Mouse (Mus musculus) hindbrain, embryonic 12.5 days (tissue): ENCODE results near the gene Rbm34. TPM values are rescaled to one million over a fixed set of nuclear protein-coding genes. Genes with fewer than 3 reads are reported as not detected.
A peak's percentile ranks its signal among the peaks of the same experiment; 100 is the strongest.

Source experiments
- ATAC-seq: fragments of 200-750 bp; cut with Nextera tagmentation; 2 replicates; pipeline ENCODE4 v1.8.0; 2017; ENCODE audit warnings: moderate TSS enrichment; ENCODE audit not compliant: low FRiP score
- H3K27ac ChIP-seq: fragments of 300-500 bp; sonication (generic); 2 replicates; pipeline ENCODE4 v1.5.1; 2016; ENCODE audit warnings: mild to moderate bottlenecking
- H3K27me3 ChIP-seq: fragments of 300-500 bp; sonication (generic); 2 replicates; pipeline ENCODE4 v1.6.1; 2016; ENCODE audit warnings: mild to moderate bottlenecking
- H3K36me3 ChIP-seq: fragments of 300-500 bp; sonication (generic); 2 replicates; pipeline ENCODE4 v1.6.1; 2016; ENCODE audit warnings: mild to moderate bottlenecking
- H3K4me1 ChIP-seq: fragments of 300-500 bp; sonication (generic); 2 replicates; pipeline ENCODE4 v1.6.1; 2016
- H3K4me2 ChIP-seq: fragments of 300-500 bp; sonication (generic); replicated peaks from 2 replicates; pipeline ENCODE4 v1.6.1; 2016; ENCODE audit warnings: mild to moderate bottlenecking
- H3K4me3 ChIP-seq: fragments of 300-500 bp; sonication (generic); 2 replicates; pipeline ENCODE4 v1.5.1; 2016; ENCODE audit warnings: mild to moderate bottlenecking
- H3K9ac ChIP-seq: fragments of 300-500 bp; sonication (generic); 2 replicates; pipeline ENCODE4 v1.6.1; 2016; ENCODE audit warnings: mild to moderate bottlenecking, moderate library complexity
- H3K9me3 ChIP-seq: fragments of 300-500 bp; sonication (generic); replicated peaks from 2 replicates; pipeline ENCODE4 v1.6.1; 2016; ENCODE audit warnings: mild to moderate bottlenecking
- whole genome bisulfite sequencing: fragments of 180-500 bp; shearing (Covaris S2); methylation state at CpG from one replicate; pipeline ENCODE4 v1.1.7; 2016; 5-methylcytosine and 5-hydroxymethylcytosine counted together
- polyA plus RNA-seq: library from polyadenylated mRNA; unstranded; fragments of >200 nt; fragmentation: Nextera tagmentation; extraction: Ambion mirVana; gene quantifications from 2 replicates; pipeline ENCODE4 v1.2.1, GENCODE M21; 2016

Gene Rbm34
- polyA plus RNA-seq, 1 experiment from 2014 or later, result 31.4 TPM

GRCm38 (mm10) chr8:126946444-126946843 lies 24.4 kb downstream of the Rbm34 start:
- Histone ChIP-seq H3K27ac (no peak overlapping the region), H3K4me2 (peak overlapping the region; percentile 84; the same call in 1 of the 2 replicates)
- 77% methylated on average over 7 of the region's 7 CpGs for WGBS

DNA sequence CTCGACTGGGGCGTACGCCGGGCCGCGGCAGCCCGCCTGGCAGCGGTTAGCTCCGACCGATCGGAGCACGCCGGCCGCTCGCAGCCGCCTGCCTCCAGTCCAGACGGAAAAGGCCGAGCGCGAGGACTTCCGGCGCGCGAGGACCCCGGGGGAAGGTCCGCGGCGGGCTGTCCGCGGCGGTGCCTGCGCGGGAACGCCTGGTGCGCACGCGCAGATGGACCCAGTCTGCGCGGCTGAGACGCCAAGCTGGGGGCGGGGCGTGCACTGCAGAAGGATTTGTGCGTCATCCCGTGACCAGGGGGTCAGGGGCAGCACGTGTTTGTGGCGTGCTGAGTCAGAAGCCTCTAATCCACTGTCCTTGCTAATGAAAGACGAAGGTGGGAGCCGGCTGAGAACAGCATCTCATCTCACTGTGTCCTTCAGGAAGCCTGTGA lies 25.1 kb downstream of the Rbm34 start, which contains the start of gene Tomm20:
Gene Tomm20, minus strand, starts transcription at position 115 of the 434 bp plus-strand sequence.
- Histone ChIP-seq H3K36me3 (peaks cover 23% of the 10 kb centered on the region), H3K9ac (peak within 1 kb of the TSS; percentile 94), H3K27me3 (no peaks in the 10 kb centered on the region), H3K4me1 (peaks cover 19% of the 10 kb centered on the region), H3K27ac (peak within 1 kb of the TSS; percentile 82), H3K4me2 (peak within 1 kb of the TSS; percentile 84), H3K4me3 (peak within 1 kb of the TSS; percentile 89), H3K9me3 (no peaks in the 10 kb centered on the region)
- peak; percentile 94 for ATAC-seq
- WGBS, result under 1% methylated on average over 48 of the region's 48 CpGs

More at GRCm38 (mm10) chr8:126946444-126946843, 24.4 kb downstream of the Rbm34 start:
- Histone ChIP-seq H3K9ac (no peak overlapping the region), H3K36me3 (peaks cover 29% of the 10 kb centered on the region), H3K27me3 (no peaks in the 10 kb centered on the region), H3K9me3 (no peaks in the 10 kb centered on the region), H3K4me3 (no peak overlapping the region), H3K4me1 (peaks cover 19% of the 10 kb centered on the region)
- ATAC-seq, result no peak

DNA sequence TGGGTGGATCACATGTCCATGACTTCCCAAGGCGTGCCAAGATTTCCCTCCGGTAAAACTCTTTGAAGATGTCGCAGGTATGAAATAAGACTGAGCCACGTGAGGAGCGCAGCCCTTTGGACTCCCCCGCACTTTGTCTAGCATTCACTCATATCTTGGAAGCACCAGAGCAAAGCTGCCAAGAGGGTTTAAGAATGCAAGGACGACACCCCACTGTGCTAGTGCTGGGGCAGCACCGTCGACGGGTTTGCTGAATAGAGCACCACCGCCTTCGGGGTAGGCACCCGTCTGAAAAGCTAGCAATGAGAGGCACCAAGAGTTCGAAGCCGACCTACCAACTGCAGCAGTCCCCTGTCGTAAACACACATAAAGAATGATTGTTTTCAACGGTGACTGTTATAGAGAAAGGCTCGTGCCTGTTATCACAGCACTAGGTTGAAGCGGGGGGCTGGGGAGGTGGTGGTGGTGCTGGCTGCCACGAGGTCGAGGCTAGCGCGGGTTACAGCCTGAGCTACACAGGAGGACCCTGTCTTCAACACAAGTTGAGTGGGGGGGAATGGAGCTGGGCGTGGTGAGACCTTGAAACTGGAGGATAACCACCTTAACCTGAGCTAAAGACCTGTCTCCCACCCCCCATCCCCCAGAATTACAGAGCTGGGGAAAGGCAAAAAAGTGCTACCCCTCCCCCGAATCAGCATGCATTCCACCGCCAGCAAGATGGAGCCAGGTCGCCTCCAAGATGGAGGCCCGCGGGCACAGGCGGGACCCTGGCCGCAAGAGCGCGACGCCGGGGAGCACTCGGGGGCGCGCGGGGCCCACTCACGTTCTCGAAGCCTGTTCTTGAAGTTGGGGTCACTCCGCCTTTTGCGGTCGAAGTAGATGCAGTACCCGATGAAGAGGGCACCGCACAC lies 25.8 kb downstream of the Rbm34 start:
- 1% methylated on average over 46 of the region's 46 CpGs for WGBS
- H3K4me3 ChIP-seq, result peak overlapping the region; percentile 89
- H3K27ac ChIP-seq, result peak overlapping the region; percentile 82
- peak; percentile 76 for ATAC-seq
- no peaks in the 10 kb centered on the region for H3K27me3 ChIP-seq
- H3K4me1 ChIP-seq, result peaks cover 19% of the 10 kb centered on the region
- H3K4me2 ChIP-seq, result peak overlapping the region; percentile 84
- no peaks in the 10 kb centered on the region for H3K9me3 ChIP-seq
- peaks cover 16% of the 10 kb centered on the region; the same call in 1 of the 2 replicates for H3K36me3 ChIP-seq
- H3K9ac ChIP-seq, result peak overlapping the region; percentile 94

DNA sequence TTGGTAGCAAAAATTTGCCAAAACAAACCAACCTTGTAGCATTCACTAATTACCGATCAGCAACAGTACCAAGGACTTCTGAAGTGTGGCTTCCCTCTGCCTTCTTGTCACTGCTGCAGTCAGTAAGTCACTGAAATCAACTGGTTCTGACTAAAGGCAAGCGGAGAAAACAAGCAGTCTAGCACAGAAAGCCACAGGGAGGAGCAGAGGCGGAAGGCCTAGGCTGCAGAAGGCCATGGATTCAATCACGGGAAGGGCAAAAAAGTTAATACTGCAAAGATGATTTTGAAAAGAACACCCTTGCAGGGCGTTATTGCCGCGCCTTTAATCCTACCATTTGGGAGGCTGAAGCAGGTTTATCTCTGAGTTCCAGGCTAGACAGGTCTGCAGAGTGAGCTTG lies 27.3 kb downstream of the Rbm34 start:
- 92% methylated on average over 7 of the region's 7 CpGs for WGBS
- H3K27me3 ChIP-seq, result no peaks in the 10 kb centered on the region
- H3K27ac ChIP-seq, result no peak overlapping the region
- no peak for ATAC-seq
- no peak overlapping the region for H3K9ac ChIP-seq
- H3K4me2 ChIP-seq, result no peak overlapping the region; the same call in 1 of the 2 replicates
- H3K36me3 ChIP-seq, result peaks cover 15% of the 10 kb centered on the region
- H3K9me3 ChIP-seq, result no peaks in the 10 kb centered on the region
- peaks cover 19% of the 10 kb centered on the region for H3K4me1 ChIP-seq
- peak overlapping the region; percentile 89; the same call in 1 of the 2 replicates for H3K4me3 ChIP-seq

DNA sequence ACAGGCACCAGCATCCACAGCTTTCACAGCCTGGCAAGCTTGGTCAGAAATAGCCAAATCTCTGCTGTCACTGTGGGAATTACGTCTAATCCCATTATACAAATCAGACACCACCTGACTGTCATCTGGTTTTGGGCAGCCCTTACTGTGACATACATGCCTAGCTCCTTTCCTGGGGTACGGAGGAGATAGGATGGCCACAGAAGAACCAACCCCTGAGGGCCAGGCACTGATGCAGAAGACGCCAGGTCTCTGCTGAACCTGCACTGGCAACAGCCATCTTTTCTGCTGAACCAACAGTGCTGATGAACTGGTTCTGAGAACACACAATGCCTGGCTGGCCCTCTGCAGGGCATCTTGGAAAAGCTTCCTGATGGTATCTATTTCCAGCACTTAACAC lies 33.5 kb downstream of the Rbm34 start:
- 91% methylated on average over 3 of the region's 3 CpGs for WGBS
- H3K36me3 ChIP-seq, result peaks cover 53% of the 10 kb centered on the region

DNA sequence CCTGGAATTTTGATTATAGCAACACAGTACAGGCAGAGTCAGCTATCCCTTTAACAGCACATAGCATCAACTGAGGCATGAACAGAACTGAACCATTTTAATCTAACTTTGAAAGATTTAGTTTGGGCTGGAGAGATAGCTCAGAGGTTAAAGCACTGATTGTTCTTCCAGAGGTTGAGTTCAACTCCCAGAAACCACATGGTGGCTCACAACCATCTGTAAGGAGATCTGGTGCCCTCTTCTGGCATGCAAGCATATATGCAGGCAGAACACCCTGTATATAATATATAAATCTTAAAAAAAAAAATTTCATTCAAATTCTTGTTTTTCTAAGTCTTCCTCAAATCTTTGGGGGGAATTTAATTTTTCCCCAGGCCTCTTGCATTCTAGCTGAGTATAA lies 34.9 kb downstream of the Rbm34 start:
- H3K9ac ChIP-seq, result no peak overlapping the region
- no peak for ATAC-seq
- H3K4me2 ChIP-seq, result no peak overlapping the region
- H3K4me3 ChIP-seq, result no peak overlapping the region
- H3K27ac ChIP-seq, result no peak overlapping the region
- no peaks in the 10 kb centered on the region for H3K4me1 ChIP-seq
- no peaks in the 10 kb centered on the region for H3K27me3 ChIP-seq
- peaks cover 56% of the 10 kb centered on the region for H3K36me3 ChIP-seq
- H3K9me3 ChIP-seq, result no peaks in the 10 kb centered on the region

More for the DNA sequence above, 33.5 kb downstream of the Rbm34 start:
- no peak overlapping the region for H3K9ac ChIP-seq
- H3K27me3 ChIP-seq, result no peaks in the 10 kb centered on the region
- H3K4me2 ChIP-seq, result no peak overlapping the region
- no peaks in the 10 kb centered on the region for H3K4me1 ChIP-seq
- no peak overlapping the region for H3K27ac ChIP-seq
- no peak overlapping the region for H3K4me3 ChIP-seq
- no peak for ATAC-seq
- H3K9me3 ChIP-seq, result no peaks in the 10 kb centered on the region

GRCm38 (mm10) chr8:126935387-126935786 lies 35.5 kb downstream of the Rbm34 start:
- ATAC-seq, result no peak
- no peaks in the 10 kb centered on the region for H3K27me3 ChIP-seq
- no peak overlapping the region for H3K27ac ChIP-seq
- H3K4me1 ChIP-seq, result no peaks in the 10 kb centered on the region
- no peaks in the 10 kb centered on the region for H3K9me3 ChIP-seq
- H3K36me3 ChIP-seq, result peaks cover 59% of the 10 kb centered on the region
- H3K4me3 ChIP-seq, result no peak overlapping the region
- H3K9ac ChIP-seq, result no peak overlapping the region
- WGBS, result 97% methylated on average over 2 of the region's 2 CpGs
- no peak overlapping the region for H3K4me2 ChIP-seq

- Histone ChIP-seq H3K4me3 (no peak overlapping the region), H3K36me3 (peaks cover 49% of the 10 kb centered on the region), H3K9ac (no peak overlapping the region), H3K27ac (no peak overlapping the region), H3K4me1 (no peaks in the 10 kb centered on the region), H3K9me3 (no peaks in the 10 kb centered on the region), H3K27me3 (no peaks in the 10 kb centered on the region), H3K4me2 (no peak overlapping the region)
- 90% methylated on average over 1 of the region's 1 CpGs for WGBS
- ATAC-seq, result no peak
Measured at GRCm38 (mm10) chr8:126932656-126933055, 38.2 kb downstream of the Rbm34 start.

DNA sequence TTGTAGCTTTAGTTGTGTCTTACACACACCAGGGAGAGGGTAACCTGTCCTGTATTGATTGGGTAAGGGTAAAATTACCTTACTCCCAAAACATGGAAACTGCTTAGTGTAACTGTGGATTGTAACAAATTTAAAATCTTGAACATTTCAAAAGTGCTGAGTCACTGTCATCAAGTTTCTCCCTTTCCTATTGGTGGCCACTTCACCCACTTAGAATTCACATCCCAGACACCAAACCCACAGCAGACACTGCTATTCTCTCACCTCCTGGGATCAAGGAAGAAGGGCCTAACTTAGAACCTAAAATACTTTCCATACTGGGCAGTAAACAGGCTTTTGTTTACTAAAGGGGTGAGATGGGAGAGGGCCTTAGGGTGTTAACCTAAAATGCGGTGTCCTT lies 38.6 kb downstream of the Rbm34 start:
- 100% methylated on average over 1 of the region's 1 CpGs for WGBS
- Histone ChIP-seq H3K27ac (no peak overlapping the region), H3K9ac (no peak overlapping the region), H3K9me3 (no peaks in the 10 kb centered on the region), H3K4me1 (no peaks in the 10 kb centered on the region), H3K4me2 (no peak overlapping the region), H3K36me3 (peaks cover 45% of the 10 kb centered on the region), H3K4me3 (no peak overlapping the region), H3K27me3 (no peaks in the 10 kb centered on the region)
- no peak for ATAC-seq

- Histone ChIP-seq H3K4me1 (no peaks in the 10 kb centered on the region), H3K4me2 (no peak overlapping the region), H3K27me3 (no peaks in the 10 kb centered on the region), H3K4me3 (no peak overlapping the region), H3K9me3 (no peaks in the 10 kb centered on the region), H3K27ac (no peak overlapping the region), H3K36me3 (peaks cover 40% of the 10 kb centered on the region), H3K9ac (no peak overlapping the region)
- 56% methylated on average over 2 of the region's 2 CpGs for WGBS
- no peak for ATAC-seq
Measured at GRCm38 (mm10) chr8:126931720-126932119, 39.2 kb downstream of the Rbm34 start.

- Histone ChIP-seq H3K27ac (no peak overlapping the region), H3K4me1 (no peaks in the 10 kb centered on the region), H3K9ac (no peak overlapping the region), H3K36me3 (peaks cover 31% of the 10 kb centered on the region), H3K27me3 (no peaks in the 10 kb centered on the region), H3K4me2 (no peak overlapping the region), H3K9me3 (no peaks in the 10 kb centered on the region), H3K4me3 (no peak overlapping the region)
- no peak for ATAC-seq
- WGBS, result 72% methylated on average over 3 of the region's 3 CpGs
Measured at GRCm38 (mm10) chr8:126929607-126930161, 41.2 kb downstream of the Rbm34 start.

DNA sequence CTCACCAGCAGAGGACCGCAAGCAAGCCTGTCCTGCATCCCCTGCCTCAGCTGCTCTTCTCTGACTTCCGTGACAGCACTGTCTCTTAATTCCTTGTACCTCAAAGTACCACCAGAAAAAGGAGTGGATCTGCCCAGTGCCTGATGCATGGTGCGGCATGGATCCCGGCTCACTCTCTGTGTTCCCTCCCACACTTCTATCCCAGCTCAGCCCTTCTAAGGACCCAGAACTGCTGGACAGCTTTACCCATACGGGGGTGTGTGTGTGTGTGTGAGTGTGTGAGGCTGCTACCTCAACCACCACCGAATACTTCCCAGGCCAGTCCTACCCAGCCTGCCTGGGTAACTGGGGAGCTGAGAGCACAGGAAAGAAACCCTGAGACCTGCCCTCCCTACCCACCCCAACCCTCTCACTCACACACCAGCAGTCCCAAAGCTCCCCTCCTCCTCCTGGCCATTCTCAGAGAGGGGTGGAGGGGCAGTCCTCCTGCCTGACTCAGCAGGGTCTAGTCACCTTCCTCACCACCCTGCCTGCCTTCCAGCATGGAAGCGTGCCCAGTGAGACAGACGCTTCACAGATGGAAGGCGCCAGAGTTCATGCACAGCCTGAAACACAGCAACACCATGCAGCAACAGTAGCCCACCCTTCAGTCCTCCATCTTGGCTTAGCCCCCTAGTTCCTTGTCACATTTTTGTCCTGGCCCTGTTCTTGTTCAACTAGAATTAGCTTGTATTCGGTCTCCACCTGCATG lies 41.9 kb downstream of the Rbm34 start:
- WGBS, result 91% methylated on average over 10 of the region's 10 CpGs
- Histone ChIP-seq H3K27ac (no peak overlapping the region), H3K4me3 (no peak overlapping the region), H3K9ac (no peak overlapping the region), H3K36me3 (peaks cover 27% of the 10 kb centered on the region), H3K9me3 (no peaks in the 10 kb centered on the region), H3K4me1 (no peaks in the 10 kb centered on the region), H3K4me2 (no peak overlapping the region), H3K27me3 (no peaks in the 10 kb centered on the region)
- ATAC-seq, result no peak
